Mouse (Mus musculus): ENCODE results near the gene Akap7. TPM values are rescaled to one million over a fixed set of nuclear protein-coding genes. Genes with fewer than 3 reads are reported as not detected.

The Akap7 gene
- 10 to 100 TPM; 48.2 to 49.9 TPM for total RNA-seq (2021)
- long read RNA-seq, experiment 1, transcript Akap7-203 (2 exons, 2,321 nt): major isoform, 11 of 21 reads
- long read RNA-seq, experiment 1, partial matches to known transcripts: 4 of 21 reads
- long read RNA-seq, experiment 1, other reads (novel, unspliced or antisense): 6 of 21 reads
- long read RNA-seq, experiment 2, transcript Akap7-203 (2 exons, 2,321 nt): major isoform, 16 of 25 reads
- long read RNA-seq, experiment 2, partial matches to known transcripts: 0 of 25 reads
- long read RNA-seq, experiment 2, other reads (novel, unspliced or antisense): 9 of 25 reads

- no peak for DNase-seq (ENCODE audit: low spot score in 2 of 2)
Measured at GRCm38 (mm10) chr10:25307770-25308169, at the start of gene Akap7. Akap7 (minus strand) TSS chr10:25307870.

DNA sequence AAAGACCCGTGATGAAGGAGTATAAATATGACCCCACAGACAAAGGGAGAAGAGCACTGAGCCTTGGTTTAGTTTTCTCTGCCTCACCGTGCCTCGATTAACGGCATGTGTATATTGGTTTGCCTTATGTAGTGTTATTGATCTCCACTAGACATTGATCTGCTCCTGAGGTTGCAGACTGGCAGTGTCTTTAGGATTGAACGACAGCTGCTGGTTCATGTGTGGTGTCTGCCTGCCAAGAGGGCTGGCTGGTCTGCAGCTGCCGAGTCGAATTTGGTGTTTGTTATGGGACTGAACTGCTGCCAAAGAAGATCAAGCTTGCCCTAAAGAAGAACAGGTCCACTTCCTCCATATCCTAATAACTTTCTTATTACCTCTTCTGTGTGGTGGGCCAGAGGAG is 46.7 kb upstream of the Akap7 start:
- no peak for DNase-seq (ENCODE audit: low spot score in 2 of 2)

DNA sequence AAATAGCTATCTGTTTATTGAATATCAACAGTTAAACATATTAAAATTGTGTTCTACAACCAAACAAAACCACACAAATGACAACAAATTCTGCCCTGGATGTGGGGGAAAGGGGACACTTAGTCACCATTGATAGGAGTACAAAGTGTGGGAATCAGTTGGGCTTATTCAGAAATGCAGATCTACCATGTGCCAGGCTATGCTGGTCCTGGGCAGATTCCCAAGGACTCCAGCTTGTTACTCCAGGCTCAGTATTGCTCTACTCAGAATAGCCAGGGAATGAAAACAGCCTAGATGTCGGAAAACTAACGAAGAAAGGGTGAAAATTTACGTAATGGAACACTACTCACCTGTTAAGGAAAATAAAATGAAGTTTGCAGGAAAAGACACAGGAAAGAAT is 46.3 kb upstream of the Akap7 start:
- peak; percentile 25 to 78 for DNase-seq (ENCODE audit: low spot score in 2 of 2)

DNA sequence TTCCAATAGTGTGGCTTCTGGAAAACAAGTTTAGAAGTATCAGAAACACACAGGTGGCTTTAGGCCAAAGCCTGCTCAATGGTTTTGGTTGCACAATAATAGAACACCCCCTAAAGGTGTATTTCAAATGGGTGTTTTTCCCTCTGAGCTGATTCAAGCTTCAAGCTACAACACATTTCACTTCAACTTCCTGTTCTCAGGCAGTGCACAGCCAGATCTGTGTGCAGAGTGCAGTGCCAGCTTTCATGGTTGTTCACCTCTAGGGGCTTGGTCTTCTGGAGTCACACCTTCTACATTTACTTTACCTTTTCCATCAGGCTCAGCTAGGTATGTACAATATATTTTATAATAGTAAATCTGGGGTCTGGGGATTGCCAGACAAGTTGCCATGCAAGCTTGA is 35.1 kb upstream of the Akap7 start:
- no peak for DNase-seq (ENCODE audit: low spot score in 2 of 2)

DNA sequence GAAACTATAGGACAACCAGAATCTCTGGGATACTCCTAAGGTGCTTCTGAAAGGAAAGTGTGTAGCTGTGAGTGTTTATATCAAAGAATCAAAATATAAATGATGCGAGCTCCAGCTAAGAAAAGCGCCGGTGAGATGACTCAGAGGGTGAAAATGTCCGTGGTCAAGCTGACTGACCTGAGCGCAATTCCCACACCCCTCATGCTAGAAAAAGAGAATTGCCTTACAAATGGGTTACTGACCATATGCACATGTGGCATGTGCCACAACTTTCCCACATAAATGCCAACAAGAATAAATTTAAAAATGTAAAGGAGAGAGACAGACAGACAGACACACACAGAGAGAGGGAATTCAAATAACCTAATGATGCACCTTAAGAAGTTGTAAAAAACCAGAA is 33.0 kb upstream of the Akap7 start:
- no peak for DNase-seq (ENCODE audit: low spot score in 2 of 2)

- no peak for DNase-seq (ENCODE audit: low spot score in 2 of 2)
Measured at GRCm38 (mm10) chr10:25333390-25334079, 25.9 kb upstream of the Akap7 start.

DNA sequence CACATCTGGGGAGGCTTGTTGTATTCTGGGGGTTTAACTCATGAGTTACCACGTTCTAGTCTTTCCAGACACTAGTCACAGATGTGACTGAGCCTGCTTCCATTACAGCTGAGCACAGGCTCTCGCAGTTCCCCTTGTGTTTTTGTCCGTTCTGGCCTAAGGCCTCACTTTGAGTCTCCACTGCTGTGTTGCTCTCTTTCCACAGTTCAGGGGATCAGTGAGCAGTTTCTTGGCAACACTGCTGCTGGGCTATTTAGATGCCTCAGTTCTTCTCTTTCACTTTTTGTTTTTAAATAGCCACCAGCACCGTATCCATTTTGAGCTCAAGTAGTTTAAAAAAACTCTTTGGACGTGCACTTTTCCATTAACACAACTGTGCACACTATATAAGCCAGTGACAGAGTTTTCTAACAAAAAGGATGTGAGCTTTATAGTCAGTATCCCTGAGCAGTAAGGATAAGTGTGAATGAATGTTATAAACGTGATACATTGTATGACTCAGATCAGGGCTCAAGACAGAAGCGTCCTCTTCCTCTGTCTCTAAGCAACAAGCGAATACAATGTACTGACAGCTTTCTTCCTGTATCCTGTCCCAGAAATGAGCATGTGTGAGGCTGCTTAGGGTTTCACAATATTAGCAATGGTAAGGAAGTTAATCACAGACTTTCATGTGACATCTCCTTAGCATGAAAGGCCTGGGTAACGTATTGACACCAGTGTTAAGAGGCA is 23.8 kb upstream of the Akap7 start:
- peak in 1 of 2 experiments; percentile 7 for DNase-seq (ENCODE audit: low spot score in 2 of 2)

- no peak for DNase-seq (ENCODE audit: low spot score in 2 of 2)
Measured at GRCm38 (mm10) chr10:25330094-25330493, 22.4 kb upstream of the Akap7 start.

DNA sequence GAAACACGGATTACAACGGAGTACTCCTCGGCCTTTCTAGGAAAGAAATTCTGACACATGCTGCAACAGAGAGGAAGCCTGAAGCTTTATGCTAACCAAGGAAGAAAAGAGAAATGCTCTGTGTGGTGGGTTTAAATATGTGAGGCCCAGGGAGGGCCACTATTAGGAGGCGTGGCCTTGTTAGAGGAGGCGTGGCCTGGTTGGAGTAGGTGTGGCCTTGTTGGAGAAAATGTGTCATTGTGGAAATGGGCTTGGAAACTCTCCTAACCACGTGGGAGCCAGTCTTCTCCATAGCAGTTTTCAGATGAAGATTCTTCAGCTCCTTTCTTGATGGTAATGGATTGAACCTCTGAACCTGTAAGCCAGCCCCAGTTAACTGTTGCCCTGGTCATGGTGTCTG is 19.8 kb upstream of the Akap7 start:
- no peak for DNase-seq (ENCODE audit: low spot score in 2 of 2)

DNA sequence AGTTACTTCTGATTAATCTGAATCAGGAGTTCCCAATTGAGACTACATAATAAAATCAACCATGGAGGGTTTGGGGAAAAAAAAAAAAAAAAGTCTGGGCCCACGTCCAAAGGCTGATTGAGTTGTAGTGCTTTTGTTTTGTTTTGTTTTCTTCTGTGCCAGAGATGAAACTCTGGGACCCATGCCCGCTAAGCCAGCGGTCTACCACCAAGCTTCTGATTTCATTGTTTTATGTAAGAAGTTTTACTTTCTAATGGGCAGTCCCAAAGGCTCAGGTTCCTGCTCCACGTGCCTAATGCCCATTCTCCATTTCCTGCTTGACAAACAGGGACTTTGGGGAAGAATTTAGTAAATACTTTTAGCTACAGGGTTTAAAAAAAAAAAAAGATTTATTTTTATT is 18.0 kb upstream of the Akap7 start:
- DNase-seq (ENCODE audit: low spot score in 2 of 2): peak in 1 of 2 experiments; percentile 22

DNA sequence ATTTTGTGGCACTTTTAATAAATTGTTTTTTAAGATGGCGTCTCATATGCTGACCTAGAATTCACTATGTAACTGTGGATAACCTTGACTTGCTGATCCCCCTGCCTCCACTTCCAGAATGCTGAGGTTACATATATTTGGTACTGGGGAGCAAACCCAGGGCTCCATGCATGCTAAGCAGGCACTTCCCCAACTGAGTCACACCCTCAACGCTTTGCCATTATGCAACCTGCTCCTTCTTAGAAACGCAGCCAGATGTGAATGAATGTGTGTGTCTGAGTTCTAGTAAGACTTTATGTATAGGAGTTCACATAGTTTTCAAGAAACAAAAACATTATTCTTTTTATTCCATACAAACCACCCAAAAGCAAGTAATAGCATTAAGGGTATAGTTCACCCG is 13.5 kb upstream of the Akap7 start:
- no peak for DNase-seq (ENCODE audit: low spot score in 2 of 2)

- no peak for DNase-seq (ENCODE audit: low spot score in 2 of 2)
Measured at GRCm38 (mm10) chr10:25319531-25319930, 11.9 kb upstream of the Akap7 start.

DNA sequence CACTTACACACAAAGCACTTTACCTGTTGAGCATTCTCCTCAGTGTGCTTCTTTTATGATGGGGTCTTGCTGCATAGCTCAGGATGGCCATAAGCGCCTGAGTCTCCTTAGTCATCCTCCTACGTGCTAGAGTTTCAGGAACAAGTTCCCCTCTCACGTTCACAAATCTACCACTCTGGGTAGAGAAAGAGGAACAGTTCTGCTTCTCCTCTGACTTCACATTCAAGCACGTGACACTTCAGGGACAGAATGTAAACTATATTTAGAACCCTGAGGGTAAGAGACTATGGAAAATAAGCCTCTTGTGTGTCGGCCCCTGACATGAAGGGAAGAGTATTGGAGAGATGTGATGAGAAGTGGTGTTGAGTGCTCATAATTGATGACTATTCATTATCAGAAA is 10.7 kb upstream of the Akap7 start:
- no peak for DNase-seq (ENCODE audit: low spot score in 2 of 2)

GRCm38 (mm10) chr10:25317665-25318064 is 10.0 kb upstream of the Akap7 start:
- no peak for DNase-seq (ENCODE audit: low spot score in 2 of 2)

- DNase-seq (ENCODE audit: low spot score in 2 of 2): no peak
Measured at GRCm38 (mm10) chr10:25313856-25314584, 6.3 kb upstream of the Akap7 start.

DNA sequence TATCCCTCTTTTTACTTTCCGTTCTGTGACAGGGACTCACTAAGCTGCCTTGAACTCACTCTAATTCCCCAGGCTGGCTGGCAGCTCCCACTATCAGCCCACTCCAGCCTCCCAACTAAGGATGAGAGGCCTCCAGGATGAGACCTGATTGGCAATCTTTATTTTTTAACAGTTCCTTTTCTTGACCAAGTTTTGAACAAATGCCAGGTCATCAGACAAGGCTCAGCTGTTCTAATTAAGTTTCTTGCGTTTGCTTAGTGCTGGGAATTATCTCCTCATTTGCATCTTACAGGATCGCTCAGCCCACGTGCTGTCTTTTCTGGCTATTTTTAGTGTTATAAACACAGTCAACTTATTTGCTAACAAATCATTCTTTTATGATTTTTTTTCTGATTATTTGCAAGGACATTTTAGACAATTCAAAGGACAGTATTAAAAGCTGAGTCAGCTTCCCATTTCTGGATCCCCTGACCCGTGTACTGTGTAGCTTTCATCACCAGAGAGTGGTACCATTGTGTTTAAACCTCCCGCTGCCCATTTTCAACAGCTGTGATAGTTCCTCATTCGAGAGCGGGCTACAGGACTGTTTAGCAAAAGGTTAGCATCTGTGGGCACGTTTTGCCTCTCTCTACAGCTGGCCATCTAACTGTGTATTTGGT is 4.0 kb upstream of the Akap7 start:
- no peak for DNase-seq (ENCODE audit: low spot score in 2 of 2)

- DNase-seq (ENCODE audit: low spot score in 2 of 2): no peak
Measured at GRCm38 (mm10) chr10:25310736-25311135, 3.1 kb upstream of the Akap7 start.

- DNase-seq (ENCODE audit: low spot score in 2 of 2): no peak
Measured at GRCm38 (mm10) chr10:25309996-25310395, 2.3 kb upstream of the Akap7 start.

DNA sequence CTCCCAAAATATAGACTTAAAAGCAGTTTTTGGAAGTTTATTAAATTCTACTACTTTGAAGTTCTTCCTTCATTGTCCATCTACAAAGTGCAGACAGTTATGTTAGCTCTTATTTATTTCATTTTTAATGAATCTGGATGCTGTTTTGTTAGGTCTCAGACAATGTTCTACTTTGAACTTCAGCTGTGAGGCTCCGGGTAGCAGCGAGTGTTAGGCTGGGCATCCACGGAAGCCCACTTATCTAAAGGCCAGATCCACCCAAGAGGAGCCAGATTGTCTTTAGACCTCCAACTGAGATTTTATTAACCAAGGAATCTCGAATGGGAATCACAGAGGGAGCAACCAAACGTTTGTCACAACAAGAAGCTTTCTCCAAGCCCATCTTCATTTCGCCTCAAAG is 2.5 kb downstream of the Akap7 start:
- no peak for DNase-seq (ENCODE audit: low spot score in 2 of 2)

- DNase-seq (ENCODE audit: low spot score in 2 of 2): no peak
Measured at GRCm38 (mm10) chr10:25304608-25305007, 3.1 kb downstream of the Akap7 start.

GRCm38 (mm10) chr10:25299031-25299529 is 8.6 kb downstream of the Akap7 start:
- no peak for DNase-seq (ENCODE audit: low spot score in 2 of 2)

Measured in layer of hippocampus, postnatal 14 days (tissue).